19 mouse cellular contexts compared by ENCODE assay signal in genomic region chr3:37972931-37973330, GRCm38 (mm10).
DNase-seq lines count a peak whose midpoint lies in the region; ATAC-seq and TF ChIP-seq lines count a peak whose summit lies in the region.
"Had no signal": no experiment of that assay in that cellular context is flagged by ENCODE, and none has a peak within 500 bp of the region (broad histone marks: within the 10 kb centered on the region; RNA-seq: fewer than 3 reads in every experiment).

No protein-coding gene starts in this region.

- H3K27me3 ChIP-seq in lung, postnatal 0 days (replicated peaks; ENCODE audit: insufficient read depth, low read length): no peaks in the 10 kb centered on the region
- H3K27me3 ChIP-seq in midbrain, embryonic 11.5 days (ENCODE audit: control insufficient read depth, insufficient read depth, low read length): peaks cover 4% of the 10 kb centered on the region; the same call in 1 of the 2 replicates
- H3K27me3 ChIP-seq in midbrain, embryonic 15.5 days (replicated peaks): 0 out of 2 replicates have a peak, but pooled peaks cover 3% of the 10 kb centered on the region
- H3K27me3 ChIP-seq: embryonic facial prominence, embryonic 12.5 days; forebrain, embryonic 15.5 days had no signal

- H3K9me3 ChIP-seq in lung, postnatal 0 days (ENCODE audit: low read length): no peaks in the 10 kb centered on the region
- no peaks in the 10 kb centered on the region for H3K9me3 ChIP-seq in midbrain, embryonic 11.5 days (ENCODE audit: control insufficient read depth, low read length)
- no peaks in the 10 kb centered on the region for H3K9me3 ChIP-seq in midbrain, embryonic 15.5 days
- H3K9me3 ChIP-seq: embryonic facial prominence, embryonic 10.5 days; embryonic facial prominence, embryonic 12.5 days; forebrain, embryonic 13.5 days; forebrain, embryonic 15.5 days had no signal

- WGBS in lung, postnatal 0 days: 50% methylated on average over 3 of the region's 3 CpGs
- 87% methylated on average over 3 of the region's 3 CpGs for WGBS in midbrain, embryonic 11.5 days
- WGBS in midbrain, embryonic 15.5 days: 83% methylated on average over 3 of the region's 3 CpGs

- peaks cover 10% of the 10 kb centered on the region; the same call in 1 of the 2 replicates for H3K4me1 ChIP-seq in lung, postnatal 0 days (ENCODE audit: insufficient read depth, low read depth, low read length)
- no peaks in the 10 kb centered on the region for H3K4me1 ChIP-seq in midbrain, embryonic 11.5 days (ENCODE audit: control insufficient read depth, insufficient read depth, low read length)
- peaks cover 9% of the 10 kb centered on the region for H3K4me1 ChIP-seq in midbrain, embryonic 15.5 days

- DNase-seq in heart, adult 11 months: peak; percentile 30
- no peak for DNase-seq in heart, adult 18-20 months
- peak; percentile 15 for DNase-seq in lung, postnatal 0 days (ENCODE audit: low spot score)
- no peak for DNase-seq in lung, adult 18-20 months
- peak; percentile 81 for DNase-seq in midbrain, embryonic 11.5 days (ENCODE audit: low spot score, missing footprints)
- DNase-seq: adrenal gland, adult 8-10 months; adrenal gland, postnatal 14 days; adrenal gland, postnatal 36 days; cerebellum, adult 11-12 months; cerebellum, adult 2 months; cerebellum, adult 9-10 months; cerebellum, postnatal 10 days; cerebellum, postnatal 25 days had no signal

- no peak for ATAC-seq in lung, postnatal 0 days
- ATAC-seq in midbrain, embryonic 11.5 days (ENCODE audit: low FRiP score): no peak
- no peak for ATAC-seq in midbrain, embryonic 15.5 days (replicated peaks)
- ATAC-seq in megakaryocyte, adult 5-6 weeks (ENCODE audit: poor library complexity, severe bottlenecking): no peak
- ATAC-seq: forebrain, embryonic 13.5 days; forebrain, embryonic 15.5 days had no signal

- TF ChIP-seq CTCF in lung, postnatal 0 days (IDR thresholded peaks at IDR 0.05): no peak

- no peak overlapping the region for H3K4me3 ChIP-seq in lung, postnatal 0 days (ENCODE audit: low read depth, low read length)
- H3K4me3 ChIP-seq in midbrain, embryonic 11.5 days (ENCODE audit: low read depth, low read length): no peak overlapping the region
- H3K4me3 ChIP-seq in midbrain, embryonic 15.5 days: no peak overlapping the region
- H3K4me3 ChIP-seq: embryonic facial prominence, embryonic 10.5 days; embryonic facial prominence, embryonic 12.5 days; forebrain, embryonic 13.5 days; forebrain, embryonic 15.5 days had no signal

- TF ChIP-seq EP300 in lung, postnatal 0 days (IDR thresholded peaks at IDR 0.05): no peak

- no peak overlapping the region for H3K27ac ChIP-seq in lung, postnatal 0 days (ENCODE audit: low read length)
- no peak overlapping the region for H3K27ac ChIP-seq in midbrain, embryonic 11.5 days (ENCODE audit: low read depth, low read length)
- H3K27ac ChIP-seq in midbrain, embryonic 15.5 days: no peak overlapping the region
- H3K27ac ChIP-seq: embryonic facial prominence, embryonic 10.5 days; embryonic facial prominence, embryonic 12.5 days; forebrain, embryonic 13.5 days; forebrain, embryonic 15.5 days had no signal

- no peak overlapping the region for H3K9ac ChIP-seq in lung, postnatal 0 days (replicated peaks; ENCODE audit: low read depth)
- H3K9ac ChIP-seq in midbrain, embryonic 11.5 days (ENCODE audit: low read length): no peak overlapping the region
- no peak overlapping the region for H3K9ac ChIP-seq in midbrain, embryonic 15.5 days
- H3K9ac ChIP-seq: embryonic facial prominence, embryonic 12.5 days; forebrain, embryonic 13.5 days; forebrain, embryonic 15.5 days had no signal

- no peak overlapping the region for H3K4me2 ChIP-seq in lung, postnatal 0 days (replicated peaks; ENCODE audit: low read depth, low read length)
- H3K4me2 ChIP-seq in midbrain, embryonic 11.5 days: no peak overlapping the region
- no peak overlapping the region for H3K4me2 ChIP-seq in midbrain, embryonic 15.5 days
- H3K4me2 ChIP-seq: embryonic facial prominence, embryonic 12.5 days; forebrain, embryonic 13.5 days; forebrain, embryonic 15.5 days had no signal

- H3K36me3 ChIP-seq in lung, postnatal 0 days (ENCODE audit: insufficient read depth, low read length): no peaks in the 10 kb centered on the region
- H3K36me3 ChIP-seq in midbrain, embryonic 11.5 days (ENCODE audit: control insufficient read depth, insufficient read depth, low read length): no peaks in the 10 kb centered on the region
- H3K36me3 ChIP-seq in midbrain, embryonic 15.5 days (replicated peaks): no peaks in the 10 kb centered on the region
- H3K36me3 ChIP-seq: embryonic facial prominence, embryonic 10.5 days; embryonic facial prominence, embryonic 12.5 days; forebrain, embryonic 15.5 days had no signal

Comparison
In these comparisons a context has a peak if more than half of its experiments do, and no peak if none do; other contexts are left out.
1. DNase-seq: peak in heart, adult 11 months (single experiment), lung, postnatal 0 days (single experiment) and midbrain, embryonic 11.5 days (single experiment); none in heart, adult 18-20 months (0 of 2) and lung, adult 18-20 months (0 of 2).